Mouse (Mus musculus): ENCODE data around the gene Fkbp11. TPM values are rescaled to one million over a fixed set of nuclear protein-coding genes. Genes with fewer than 3 reads are reported as not detected.
"Not testable (repeated sequence)": the region's sequence is repeated elsewhere in the genome, so short reads cannot be mapped to it uniquely, and the experiment has no call there.

The Fkbp11 gene
- 20.4 and 28.9 TPM in 2 replicates for polyA plus RNA-seq (2012; rRNA removed)

GRCm38 (mm10) chr15:98727443-98728321 is at the start of gene Fkbp11:
Gene Fkbp11, minus strand, starts transcription at chr15:98728198.
- DNase-seq (ENCODE audit: low read depth, low spot score): no peak
- WGBS: 1% methylated on average over 39 of the region's 39 CpGs

GRCm38 (mm10) chr15:98777762-98778161 is 49.8 kb upstream of the Fkbp11 start, which contains the start of gene Wnt10b:
Gene Wnt10b, minus strand, starts transcription at chr15:98778150.
- no peak for DNase-seq (ENCODE audit: low read depth, low spot score)
- 1% methylated on average over 27 of the region's 33 CpGs for WGBS

- WGBS: 13% methylated on average over 19 of the region's 19 CpGs
These were observed 49.1 kb upstream of the Fkbp11 start for GRCm38 (mm10) chr15:98777005-98777616.

GRCm38 (mm10) chr15:98776280-98777004 is 48.4 kb upstream of the Fkbp11 start:
- WGBS: 4% methylated on average over 62 of the region's 62 CpGs
- DNase-seq (ENCODE audit: low read depth, low spot score): no peak

More at GRCm38 (mm10) chr15:98777005-98777616, 49.1 kb upstream of the Fkbp11 start:
- no peak for DNase-seq (ENCODE audit: low read depth, low spot score)

GRCm38 (mm10) chr15:98775533-98775932 is 47.5 kb upstream of the Fkbp11 start:
- 22% methylated on average over 5 of the region's 5 CpGs for WGBS
- DNase-seq (ENCODE audit: low read depth, low spot score): no peak

- 74% methylated on average over 15 of the region's 15 CpGs for WGBS
- DNase-seq (ENCODE audit: low read depth, low spot score): no peak
These were observed 46.1 kb upstream of the Fkbp11 start for GRCm38 (mm10) chr15:98774096-98774495.

- 3% methylated on average over 36 of the region's 36 CpGs for WGBS
- DNase-seq (ENCODE audit: low read depth, low spot score): peak; percentile 36
These were observed 44.7 kb upstream of the Fkbp11 start for GRCm38 (mm10) chr15:98772511-98773211.

- WGBS: 15% methylated on average over 12 of the region's 12 CpGs
- no peak for DNase-seq (ENCODE audit: low read depth, low spot score)
These were observed 43.9 kb upstream of the Fkbp11 start for GRCm38 (mm10) chr15:98771813-98772425.

- 60% methylated on average over 5 of the region's 5 CpGs for WGBS
- DNase-seq (ENCODE audit: low read depth, low spot score): no peak
These were observed 40.3 kb upstream of the Fkbp11 start for GRCm38 (mm10) chr15:98768259-98768658.

- 77% methylated on average over 4 of the region's 4 CpGs for whole genome bisulfite sequencing
- no peak for DNase-seq (ENCODE audit: low read depth, low spot score)
These were observed 37.9 kb upstream of the Fkbp11 start for GRCm38 (mm10) chr15:98765929-98766328.

- WGBS: 2% methylated on average over 70 of the region's 76 CpGs
- DNase-seq (ENCODE audit: low read depth, low spot score): peak; percentile 76
These were observed 34.9 kb upstream of the Fkbp11 start, which contains the start of gene Arf3 for GRCm38 (mm10) chr15:98762670-98763529. Gene Arf3, minus strand, starts transcription at chr15:98763214.

- peak; percentile 38 for DNase-seq (ENCODE audit: low read depth, low spot score)
- under 1% methylated on average over 24 of the region's 24 CpGs for WGBS
These were observed 34.2 kb upstream of the Fkbp11 start for GRCm38 (mm10) chr15:98762201-98762621.

- no peak for DNase-seq (ENCODE audit: low read depth, low spot score)
- WGBS: 68% methylated on average over 2 of the region's 2 CpGs
These were observed 26.1 kb upstream of the Fkbp11 start for GRCm38 (mm10) chr15:98754125-98754524.

GRCm38 (mm10) chr15:98753021-98753423 is 25.0 kb upstream of the Fkbp11 start:
- no peak for DNase-seq (ENCODE audit: low read depth, low spot score)

GRCm38 (mm10) chr15:98749093-98749492 is 21.1 kb upstream of the Fkbp11 start:
- WGBS: 92% methylated on average over 2 of the region's 2 CpGs
- DNase-seq (ENCODE audit: low read depth, low spot score): no peak

More at GRCm38 (mm10) chr15:98753021-98753423, 25.0 kb upstream of the Fkbp11 start:
- WGBS: 67% methylated on average over 8 of the region's 8 CpGs

- WGBS: 37% methylated on average over 6 of the region's 6 CpGs
- DNase-seq (ENCODE audit: low read depth, low spot score): peak; percentile 75
These were observed 19.3 kb upstream of the Fkbp11 start for GRCm38 (mm10) chr15:98747296-98747695.

GRCm38 (mm10) chr15:98746344-98746965 is 18.5 kb upstream of the Fkbp11 start:
- WGBS: 55% methylated on average over 10 of the region's 10 CpGs
- no peak for DNase-seq (ENCODE audit: low read depth, low spot score)

- 88% methylated on average over 3 of the region's 3 CpGs for WGBS
- not testable (repeated sequence) for DNase-seq (ENCODE audit: low read depth, low spot score)
These were observed 15.9 kb upstream of the Fkbp11 start for GRCm38 (mm10) chr15:98743863-98744262.
